Mouse (Mus musculus): ENCODE data around the gene Fuk. TPM values are rescaled to one million over a fixed set of nuclear protein-coding genes. Genes with fewer than 3 reads are reported as not detected.
"Not testable (repeated sequence)": the region's sequence is repeated elsewhere in the genome, so short reads cannot be mapped to it uniquely, and the experiment has no call there.

Gene Fuk
- polyA plus RNA-seq, 1 experiment: 12.4 TPM

DNA sequence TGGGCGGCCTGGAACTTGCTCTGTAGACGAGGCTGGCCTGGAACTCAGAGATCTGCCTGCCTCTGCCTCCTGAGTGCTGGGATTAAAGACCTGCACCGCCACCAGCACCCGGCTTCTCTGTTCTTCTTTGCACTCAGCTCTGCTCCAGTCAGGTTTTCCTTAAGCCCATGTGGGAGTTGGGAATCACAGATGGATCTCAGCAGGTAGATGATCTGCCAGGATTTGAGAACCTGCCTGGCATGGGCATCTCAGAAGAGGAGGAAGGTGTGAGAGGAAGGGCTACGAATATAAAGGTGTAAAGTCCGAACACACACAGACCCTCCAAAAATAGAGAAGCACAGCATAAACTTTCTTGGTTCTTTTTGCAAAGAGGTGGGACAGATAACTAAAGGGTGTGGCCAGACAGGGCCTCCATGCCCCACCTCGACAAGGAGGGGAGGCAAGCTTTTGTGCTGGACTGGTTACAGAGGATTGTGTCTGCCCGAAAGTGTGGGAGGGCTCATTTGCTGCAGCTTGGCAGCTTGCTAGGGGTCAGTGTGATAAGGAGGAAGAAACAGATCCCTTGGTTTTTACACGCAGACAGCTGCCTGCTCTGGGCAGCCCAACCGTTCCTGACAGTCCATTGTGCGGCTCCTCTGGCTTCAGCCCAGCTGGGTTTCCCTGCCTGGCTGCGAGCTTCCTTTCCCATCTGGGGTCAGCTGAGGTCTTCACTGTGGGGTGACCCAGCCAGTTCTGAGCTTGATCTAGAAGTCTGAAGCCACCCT is 29.1 kb upstream of the Fuk start:
- TF ChIP-seq POLR2A (IDR thresholded peaks at IDR 0.05; ENCODE audit: borderline replicate concordance, extremely low read depth, insufficient read depth, insufficient read length, poor library complexity, severe bottlenecking) (no peak), CTCF (IDR thresholded peaks at IDR 0.05; ENCODE audit: borderline replicate concordance, extremely low read depth, insufficient read depth, insufficient read length) (no peak)
- DNase-seq (ENCODE audit: low read depth): no peak

DNA sequence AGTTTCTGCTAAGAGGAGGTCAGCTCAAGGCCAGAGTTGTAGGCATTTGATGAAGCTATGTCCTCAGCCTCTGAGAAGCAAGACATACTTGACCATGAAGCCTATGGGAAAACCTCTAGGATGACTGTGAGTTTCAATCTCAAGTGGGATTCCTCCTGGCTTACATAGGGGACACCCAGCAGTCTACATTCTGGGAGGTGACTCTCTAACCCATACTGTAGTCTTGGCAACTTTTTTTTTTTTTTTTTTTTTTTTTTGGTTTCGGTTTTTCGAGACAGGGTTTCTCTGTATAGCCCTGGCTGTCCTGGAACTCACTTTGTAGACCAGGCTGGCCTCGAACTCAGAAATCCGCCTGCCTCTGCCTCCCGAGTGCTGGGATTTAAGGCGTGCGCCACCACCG is 27.4 kb upstream of the Fuk start:
- DNase-seq (ENCODE audit: low read depth): not testable (repeated sequence)

DNA sequence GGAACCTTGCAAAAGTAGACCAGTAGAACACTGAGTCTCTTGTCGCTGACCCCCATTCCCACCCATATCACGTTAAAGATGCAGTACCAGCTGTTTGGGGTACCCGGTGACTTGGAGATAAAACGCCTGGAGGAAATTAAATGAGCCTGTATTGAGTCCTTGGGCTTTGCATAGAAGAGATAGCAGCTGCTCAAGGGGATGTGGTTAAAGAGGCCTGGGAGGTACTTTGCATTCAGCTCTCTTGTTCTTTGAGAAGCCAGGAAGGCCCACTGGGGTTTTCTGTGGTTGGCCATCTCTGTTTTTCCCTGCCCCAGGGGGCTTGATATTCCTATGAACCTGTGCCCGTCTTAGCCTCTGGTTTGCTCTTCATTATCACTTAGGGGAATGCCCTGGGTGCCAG is 26.8 kb upstream of the Fuk start:
- TF ChIP-seq CTCF (IDR thresholded peaks at IDR 0.05; ENCODE audit: borderline replicate concordance, extremely low read depth, insufficient read depth, insufficient read length): no peak
- TF ChIP-seq POLR2A (IDR thresholded peaks at IDR 0.05; ENCODE audit: borderline replicate concordance, extremely low read depth, insufficient read depth, insufficient read length, poor library complexity, severe bottlenecking): no peak
- no peak for DNase-seq (ENCODE audit: low read depth)

DNA sequence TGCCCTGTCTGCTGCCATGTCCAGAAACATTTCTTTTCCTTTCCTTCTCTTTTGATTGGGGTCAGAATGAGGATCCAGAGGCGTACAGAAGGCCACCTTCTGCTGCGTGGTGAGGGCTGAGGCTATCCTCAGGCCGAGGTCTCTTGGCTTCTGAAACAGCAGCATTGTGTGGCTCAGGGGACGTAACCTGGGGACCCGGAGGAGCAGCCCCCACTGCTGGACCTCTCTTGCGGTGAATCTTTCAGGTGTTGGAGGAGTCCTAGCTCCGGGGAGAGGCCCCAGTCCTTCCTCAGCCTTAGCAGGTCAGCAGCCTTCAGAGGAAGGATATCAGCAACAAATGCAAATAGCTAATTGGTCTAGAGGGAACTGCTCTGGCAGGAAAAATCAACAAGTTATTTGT is 26.1 kb upstream of the Fuk start:
- TF ChIP-seq CTCF (IDR thresholded peaks at IDR 0.05; ENCODE audit: borderline replicate concordance, extremely low read depth, insufficient read depth, insufficient read length) (no peak), POLR2A (IDR thresholded peaks at IDR 0.05; ENCODE audit: borderline replicate concordance, extremely low read depth, insufficient read depth, insufficient read length, poor library complexity, severe bottlenecking) (no peak)
- no peak for DNase-seq (ENCODE audit: low read depth)

DNA sequence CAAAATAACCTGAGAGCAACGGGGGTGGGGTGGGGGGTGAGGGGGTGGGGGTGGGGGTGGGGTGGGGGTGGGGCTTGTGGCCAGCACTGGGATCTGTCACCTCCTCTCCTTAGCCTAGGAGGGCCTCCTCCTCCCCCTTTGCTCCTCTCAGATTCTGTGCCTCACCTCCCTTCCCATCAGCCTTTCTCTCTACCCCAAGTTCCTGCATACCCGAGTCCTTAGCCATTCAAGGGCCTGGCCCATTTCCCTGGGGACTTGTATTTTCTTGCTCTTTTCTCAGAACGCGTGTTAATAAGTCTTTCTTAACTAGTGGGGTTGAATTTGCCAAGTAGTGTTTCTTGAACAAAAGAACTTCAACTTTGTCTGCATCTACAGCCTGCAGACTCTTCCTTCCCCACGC is 24.4 kb upstream of the Fuk start:
- TF ChIP-seq POLR2A (IDR thresholded peaks at IDR 0.05; ENCODE audit: borderline replicate concordance, extremely low read depth, insufficient read depth, insufficient read length, poor library complexity, severe bottlenecking) (no peak), CTCF (IDR thresholded peaks at IDR 0.05; ENCODE audit: borderline replicate concordance, extremely low read depth, insufficient read depth, insufficient read length) (no peak)
- DNase-seq (ENCODE audit: low read depth): no peak

DNA sequence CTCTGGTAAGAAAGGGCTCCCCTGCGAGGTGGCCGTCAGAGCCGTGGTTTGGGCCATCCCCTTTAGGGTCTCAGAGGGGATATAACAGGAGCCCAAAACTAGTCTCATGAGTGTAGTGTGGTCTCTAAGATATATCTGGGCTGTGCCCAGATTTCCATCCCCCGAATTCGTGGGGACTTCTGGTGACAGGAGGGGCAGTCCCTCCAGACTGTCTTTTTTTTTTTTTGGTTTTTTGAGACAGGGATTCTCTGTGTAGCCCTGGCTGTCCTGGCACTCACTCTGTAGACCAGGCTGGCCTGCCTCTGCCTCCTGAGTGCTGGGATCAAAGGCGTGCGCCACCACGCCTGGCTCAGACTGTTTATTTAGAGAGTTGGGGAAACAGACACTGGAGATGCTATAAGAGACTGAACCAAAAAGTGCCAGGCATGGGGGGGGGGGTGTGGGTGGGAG is 23.4 kb upstream of the Fuk start:
- TF ChIP-seq POLR2A (IDR thresholded peaks at IDR 0.05; ENCODE audit: borderline replicate concordance, extremely low read depth, insufficient read depth, insufficient read length, poor library complexity, severe bottlenecking): no peak
- TF ChIP-seq CTCF (IDR thresholded peaks at IDR 0.05; ENCODE audit: borderline replicate concordance, extremely low read depth, insufficient read depth, insufficient read length): no peak
- no peak for DNase-seq (ENCODE audit: low read depth)

DNA sequence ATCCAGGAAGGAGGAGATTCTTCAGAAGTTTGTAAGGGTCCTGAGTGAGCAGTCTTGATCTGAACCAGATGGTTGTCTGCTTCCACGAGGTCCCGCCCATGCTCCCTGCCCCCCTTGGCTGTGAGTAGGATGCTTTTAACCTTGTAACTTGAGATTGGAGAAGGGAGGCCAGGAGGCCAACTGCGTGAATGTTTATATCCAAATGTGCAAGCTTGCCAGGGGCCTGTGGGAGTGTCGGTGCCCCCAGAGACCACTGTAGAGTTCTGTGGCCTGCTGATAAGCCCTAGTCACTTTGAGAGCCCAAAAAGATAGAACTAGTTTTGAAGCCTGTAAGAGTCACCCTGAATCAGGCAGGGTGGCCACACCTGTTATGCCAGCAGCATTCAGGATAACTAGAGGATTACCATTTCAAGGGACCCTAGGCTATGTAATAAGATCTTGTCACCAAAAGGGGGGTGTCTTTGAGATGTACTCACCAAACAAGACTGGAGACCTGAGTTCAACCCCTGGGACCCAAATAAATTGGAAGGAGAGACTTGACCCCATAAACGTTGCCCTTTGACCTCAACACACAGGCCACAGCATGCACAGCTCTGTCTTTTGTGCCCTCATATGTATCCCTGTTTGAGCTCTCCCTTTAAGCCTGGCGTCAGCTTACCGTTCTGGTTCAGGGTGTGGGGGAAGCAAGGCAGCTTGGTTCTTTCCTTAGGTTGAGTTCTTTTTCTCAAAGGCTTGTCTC is 19.4 kb upstream of the Fuk start:
- DNase-seq (ENCODE audit: low read depth): peak; percentile 13
- no peak for TF ChIP-seq POLR2A (IDR thresholded peaks at IDR 0.05; ENCODE audit: borderline replicate concordance, extremely low read depth, insufficient read depth, insufficient read length, poor library complexity, severe bottlenecking)
- TF ChIP-seq CTCF (IDR thresholded peaks at IDR 0.05; ENCODE audit: borderline replicate concordance, extremely low read depth, insufficient read depth, insufficient read length): no peak

DNA sequence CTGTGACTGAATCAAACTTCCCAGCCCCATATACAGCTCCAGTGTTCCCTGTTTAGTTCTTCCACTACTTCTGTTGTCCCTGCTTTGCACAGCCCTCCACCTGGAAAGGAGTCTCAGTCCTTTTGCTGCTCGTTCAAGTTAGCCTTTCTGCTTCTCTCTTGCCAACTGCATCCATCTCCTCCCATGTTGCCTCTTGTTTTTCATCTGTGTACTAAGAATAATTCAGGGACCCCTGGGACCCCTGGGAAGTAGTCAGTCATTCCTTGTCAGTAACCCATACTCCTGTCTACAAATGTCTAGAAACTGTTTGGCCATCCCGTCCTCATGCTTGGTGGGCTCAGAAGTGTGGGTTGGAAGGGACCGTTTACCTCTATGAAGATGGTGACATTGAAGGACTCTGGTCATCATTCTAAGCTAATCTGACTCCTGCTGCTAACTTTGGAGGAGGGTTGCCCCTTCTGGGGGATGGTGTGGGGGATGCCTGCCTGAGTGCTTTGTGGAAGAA is 18.5 kb upstream of the Fuk start:
- DNase-seq (ENCODE audit: low read depth): peak; percentile 3

DNA sequence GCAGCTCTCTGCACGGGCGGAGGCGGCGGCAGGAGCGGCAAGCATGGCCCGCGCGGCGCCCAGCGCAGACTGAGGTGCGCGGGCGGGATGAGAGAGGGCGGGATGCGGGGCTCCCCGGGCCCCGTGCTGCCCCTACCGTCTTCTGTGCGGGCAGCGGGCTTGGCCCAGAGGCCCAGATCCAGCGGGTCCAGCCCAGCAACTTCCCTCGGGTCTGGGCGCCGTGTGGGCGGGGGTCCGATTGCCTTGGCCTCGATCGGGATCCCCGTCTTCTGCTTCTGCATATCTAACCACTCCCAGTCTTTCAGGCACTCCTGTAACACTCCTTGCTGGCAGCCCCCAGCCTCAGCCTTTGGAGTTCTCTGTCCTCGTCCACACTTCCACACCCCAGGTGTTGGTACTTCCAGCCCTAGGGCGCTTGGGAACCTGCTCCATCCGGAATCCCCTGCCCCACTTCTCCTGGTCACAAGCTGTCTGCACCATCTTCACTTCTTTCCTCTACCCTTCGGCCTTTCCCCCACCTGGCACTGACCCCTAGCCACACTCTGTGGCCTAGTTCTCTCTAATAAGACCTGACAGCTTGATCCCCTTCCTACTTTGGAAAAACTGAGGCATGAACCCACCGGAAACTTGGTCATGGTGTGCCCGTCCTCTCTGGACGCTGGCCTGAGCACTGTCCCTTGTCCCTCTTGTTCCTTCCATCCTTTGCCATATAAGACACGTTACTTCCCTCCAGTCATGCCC is 17.9 kb upstream of the Fuk start:
- no peak for TF ChIP-seq CTCF (IDR thresholded peaks at IDR 0.05; ENCODE audit: borderline replicate concordance, extremely low read depth, insufficient read depth, insufficient read length)
- no peak for TF ChIP-seq POLR2A (IDR thresholded peaks at IDR 0.05; ENCODE audit: borderline replicate concordance, extremely low read depth, insufficient read depth, insufficient read length, poor library complexity, severe bottlenecking)
- no peak for DNase-seq (ENCODE audit: low read depth)

More for the DNA sequence above, 18.5 kb upstream of the Fuk start:
- no peak for TF ChIP-seq CTCF (IDR thresholded peaks at IDR 0.05; ENCODE audit: borderline replicate concordance, extremely low read depth, insufficient read depth, insufficient read length)
- TF ChIP-seq POLR2A (IDR thresholded peaks at IDR 0.05; ENCODE audit: borderline replicate concordance, extremely low read depth, insufficient read depth, insufficient read length, poor library complexity, severe bottlenecking): no peak

DNA sequence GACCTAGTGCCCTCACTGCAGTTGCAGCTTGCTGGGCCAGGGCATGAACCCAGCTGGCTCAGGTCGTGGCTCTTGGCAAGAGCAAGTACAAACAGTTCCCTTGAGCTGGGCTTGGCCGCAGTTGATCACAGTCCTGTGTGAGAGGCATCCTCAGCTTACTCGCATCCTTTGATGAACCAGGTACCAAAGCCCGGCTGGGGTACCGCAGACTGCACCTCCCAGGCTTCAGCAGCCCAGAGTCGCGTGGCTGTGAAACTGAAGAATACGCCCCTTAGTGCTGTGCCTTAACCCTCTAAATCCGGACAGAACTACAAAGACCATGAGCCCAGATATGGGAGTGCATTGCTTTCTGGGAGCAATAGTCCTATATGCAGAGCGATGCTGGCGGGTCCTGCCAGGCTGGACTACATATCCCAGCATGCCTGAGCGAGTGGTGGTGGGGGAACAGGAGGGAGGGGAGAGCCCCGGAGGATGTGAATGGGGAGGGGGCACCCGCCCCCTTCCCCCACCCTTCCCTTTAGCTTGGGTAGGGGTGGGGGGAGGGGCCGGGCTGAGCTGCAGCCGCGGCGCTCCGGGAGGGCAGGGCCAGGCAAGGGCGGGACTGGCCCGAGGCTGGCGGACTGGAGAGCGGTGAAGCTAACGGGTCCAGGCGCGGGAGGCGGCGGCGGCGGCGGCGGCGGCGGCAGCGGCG is 17.2 kb upstream of the Fuk start, which contains the start of gene St3gal2:
St3gal2 (plus strand) TSS at position 582 of the 691 bp plus-strand sequence.
- DNase-seq (ENCODE audit: low read depth): peak; percentile 99
- no peak for TF ChIP-seq CTCF (IDR thresholded peaks at IDR 0.05; ENCODE audit: borderline replicate concordance, extremely low read depth, insufficient read depth, insufficient read length)
- peak; percentile 72 for TF ChIP-seq POLR2A (IDR thresholded peaks at IDR 0.05; ENCODE audit: borderline replicate concordance, extremely low read depth, insufficient read depth, insufficient read length, poor library complexity, severe bottlenecking)

DNA sequence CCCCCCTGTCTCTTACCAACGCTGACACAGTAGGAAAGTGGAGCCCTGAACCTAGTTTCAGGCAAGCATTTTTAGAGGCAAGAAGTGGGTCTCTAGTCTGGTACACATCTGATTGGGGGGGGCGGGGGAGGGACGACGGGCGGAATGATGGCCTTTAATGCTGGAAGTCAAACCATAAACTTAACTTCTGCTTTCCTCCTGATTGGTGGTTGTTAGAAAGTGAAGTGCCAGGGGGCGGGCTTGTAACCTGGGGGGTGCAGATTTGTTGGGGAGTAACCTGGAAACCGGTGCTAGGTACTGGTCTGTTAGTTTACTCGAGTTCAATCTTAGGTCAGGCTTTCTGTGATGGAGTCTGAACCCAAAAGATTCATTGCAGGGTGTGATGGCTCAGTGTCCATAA is 16.2 kb upstream of the Fuk start:
- DNase-seq (ENCODE audit: low read depth): no peak
- TF ChIP-seq CTCF (IDR thresholded peaks at IDR 0.05; ENCODE audit: borderline replicate concordance, extremely low read depth, insufficient read depth, insufficient read length) (no peak), POLR2A (IDR thresholded peaks at IDR 0.05; ENCODE audit: borderline replicate concordance, extremely low read depth, insufficient read depth, insufficient read length, poor library complexity, severe bottlenecking) (no peak)
